Mouse (Mus musculus) small intestine, adult 2 months (tissue): ENCODE measurements around the gene Nsg2. TPM values are rescaled to one million over a fixed set of nuclear protein-coding genes. Genes with fewer than 3 reads are reported as not detected.

Source experiments
- H3K27ac ChIP-seq: fragments of 200-500 bp; 2 replicates; pipeline ENCODE4 v1.5.1; 2012; ENCODE audit warnings: low read depth, low read length, control low read depth, inconsistent platforms; ENCODE audit not compliant: insufficient read depth
- H3K27me3 ChIP-seq: fragments of 200-500 bp; 2 replicates; pipeline ENCODE4 v1.6.1; 2012; ENCODE audit warnings: mild to moderate bottlenecking, moderate library complexity, low read length, inconsistent platforms; ENCODE audit not compliant: control insufficient read depth, insufficient read depth
- H3K36me3 ChIP-seq: fragments of 200-500 bp; 2 replicates; pipeline ENCODE4 v1.6.1; 2012; ENCODE audit warnings: mild to moderate bottlenecking, low read length, control low read depth, inconsistent platforms; ENCODE audit not compliant: control insufficient read depth, insufficient read depth
- H3K4me1 ChIP-seq: fragments of 200-500 bp; 2 replicates; pipeline ENCODE4 v1.6.1; 2012; ENCODE audit warnings: low read length, inconsistent platforms, mixed read lengths; ENCODE audit not compliant: control insufficient read depth, insufficient read depth, insufficient read length
- H3K4me3 ChIP-seq: fragments of 200-500 bp; 2 replicates; pipeline ENCODE4 v1.5.1; 2012; ENCODE audit warnings: low read depth, mild to moderate bottlenecking, control low read depth, inconsistent platforms, low read length, moderate library complexity
- CTCF ChIP-seq: fragments of 200-500 bp; IDR thresholded peaks from 2 replicates; pipeline ENCODE4 v1.5.1; 2012; ENCODE audit warnings: low read depth, mild to moderate bottlenecking, control low read depth, inconsistent platforms, low read length, moderate library complexity, mixed read lengths; ENCODE audit not compliant: insufficient replicate concordance, insufficient read length; ENCODE audit errors: extremely low read depth
- POLR2A ChIP-seq: fragments of 200-500 bp; IDR thresholded peaks from 2 replicates; pipeline ENCODE4 v1.6.1; 2012; ENCODE audit warnings: low read depth, mild to moderate bottlenecking, control low read depth, inconsistent platforms, low read length, moderate library complexity
- WGBS: fragments of 180-500 bp; shearing (Covaris S2); methylation state at CpG from one replicate; pipeline ENCODE4 v1.1.7; 2018; 5-methylcytosine and 5-hydroxymethylcytosine counted together
- polyA plus RNA-seq: library from polyadenylated mRNA; depleted of rRNA; stranded (reverse); fragments of >200 nt; gene quantifications from 2 replicates; pipeline ENCODE4 v1.2.3, GENCODE M21; 2012

The Nsg2 gene
- polyA plus RNA-seq, 1 experiment, result 1.8 TPM

DNA sequence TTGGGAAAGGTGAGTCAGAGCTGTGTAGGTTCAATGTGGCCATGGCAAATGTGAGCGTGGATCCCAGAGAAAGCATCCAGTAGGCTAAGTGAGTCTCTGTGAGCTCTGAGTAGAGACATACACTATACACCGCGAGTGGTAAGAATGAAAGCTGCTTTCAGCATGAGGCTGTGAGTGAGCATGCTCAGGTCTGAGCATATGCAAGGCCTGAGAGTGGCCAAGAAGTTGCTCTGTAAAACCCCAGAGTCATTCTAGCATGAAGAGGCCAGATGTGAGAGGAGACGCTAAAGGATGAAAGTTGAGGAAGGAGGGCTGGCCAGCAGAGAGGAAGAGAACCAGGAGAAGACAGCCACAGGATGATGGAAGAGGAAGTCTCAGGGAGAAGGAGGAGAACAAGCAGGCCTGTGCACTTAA is 12.8 kb downstream of the Nsg2 start:
- H3K4me1 ChIP-seq, result 0 out of 2 replicates have a peak, but pooled peaks cover 3% of the 10 kb centered on the region
- WGBS, result 78% methylated on average over 4 of the region's 4 CpGs
- H3K27ac ChIP-seq, result no peak overlapping the region
- no peak overlapping the region for H3K4me3 ChIP-seq
- no peak for TF ChIP-seq POLR2A
- no peak for TF ChIP-seq CTCF
- no peaks in the 10 kb centered on the region for H3K27me3 ChIP-seq
- H3K36me3 ChIP-seq, result no peaks in the 10 kb centered on the region

GRCm38 (mm10) chr11:32013561-32013960 is 13.3 kb downstream of the Nsg2 start:
- Histone ChIP-seq H3K4me3 (no peak overlapping the region), H3K4me1 (0 out of 2 replicates have a peak, but pooled peaks cover 3% of the 10 kb centered on the region), H3K36me3 (no peaks in the 10 kb centered on the region), H3K27ac (no peak overlapping the region), H3K27me3 (no peaks in the 10 kb centered on the region)
- WGBS, result 65% methylated on average over 1 of the region's 1 CpGs
- TF ChIP-seq CTCF (no peak), POLR2A (no peak)

GRCm38 (mm10) chr11:32018201-32018600 is 17.9 kb downstream of the Nsg2 start:
- TF ChIP-seq CTCF (no peak), POLR2A (no peak)
- Histone ChIP-seq H3K4me1 (no peaks in the 10 kb centered on the region), H3K27ac (no peak overlapping the region), H3K27me3 (no peaks in the 10 kb centered on the region), H3K36me3 (no peaks in the 10 kb centered on the region), H3K4me3 (no peak overlapping the region)
- 66% methylated on average over 4 of the region's 4 CpGs for WGBS

DNA sequence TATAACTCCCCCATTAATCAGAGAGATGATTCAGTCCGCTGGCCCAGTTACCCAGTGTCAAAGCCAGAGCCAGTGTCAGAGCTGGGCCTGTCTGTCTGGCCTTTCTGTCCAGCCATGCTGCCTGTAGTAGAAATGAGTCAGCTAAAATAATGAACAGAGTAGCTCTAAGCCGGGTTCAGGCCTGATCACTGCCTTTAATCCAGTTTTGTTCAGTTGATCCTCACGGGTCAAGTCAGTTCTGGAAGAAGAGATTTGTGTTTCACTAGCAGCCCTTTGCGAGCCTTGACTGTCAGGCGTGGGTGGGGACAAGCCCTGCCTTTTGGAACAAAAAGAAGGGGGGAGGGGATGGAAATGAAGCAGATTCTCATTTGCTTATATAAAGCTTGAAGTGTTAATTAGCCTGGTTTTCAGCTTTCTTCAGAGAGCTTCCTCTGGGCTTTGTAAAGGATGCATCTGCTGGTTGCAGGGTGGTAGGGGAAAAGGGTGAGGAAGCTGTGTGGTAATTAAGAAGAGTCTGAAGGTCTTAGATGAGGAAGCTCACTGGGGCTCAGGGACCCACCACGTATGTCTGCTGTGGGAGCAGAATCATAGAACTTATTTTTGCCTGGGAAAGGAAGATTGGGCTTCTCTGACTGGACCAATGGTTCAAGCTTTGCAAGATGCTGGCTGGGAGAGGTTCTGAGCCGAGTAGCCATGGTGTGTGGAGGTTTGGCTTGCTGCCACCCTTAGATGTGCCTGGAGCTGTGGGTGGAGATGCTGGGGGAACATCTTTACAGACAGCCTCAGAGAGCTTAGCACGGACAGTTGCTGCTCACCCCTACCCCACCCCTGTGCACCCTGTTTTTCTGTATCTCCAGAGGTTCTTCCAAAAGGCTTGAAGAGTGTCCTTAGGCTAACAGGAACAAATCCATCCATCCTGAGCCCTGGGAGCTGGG is 20.0 kb downstream of the Nsg2 start:
- WGBS, result 39% methylated on average over 8 of the region's 8 CpGs
- H3K27ac ChIP-seq, result no peak overlapping the region

GRCm38 (mm10) chr11:32026634-32027033 is 26.4 kb downstream of the Nsg2 start:
- Histone ChIP-seq H3K4me1 (no peaks in the 10 kb centered on the region), H3K27me3 (no peaks in the 10 kb centered on the region), H3K4me3 (no peak overlapping the region), H3K27ac (no peak overlapping the region), H3K36me3 (no peaks in the 10 kb centered on the region)
- TF ChIP-seq CTCF, result no peak
- TF ChIP-seq POLR2A, result no peak
- 47% methylated on average over 5 of the region's 5 CpGs for WGBS

More for the DNA sequence above, 20.0 kb downstream of the Nsg2 start:
- Histone ChIP-seq H3K4me1 (no peaks in the 10 kb centered on the region), H3K36me3 (no peaks in the 10 kb centered on the region), H3K4me3 (no peak overlapping the region), H3K27me3 (no peaks in the 10 kb centered on the region)
- TF ChIP-seq CTCF (no peak), POLR2A (no peak)

GRCm38 (mm10) chr11:32027474-32028342 is 27.4 kb downstream of the Nsg2 start:
- TF ChIP-seq CTCF, result no peak
- no peak for TF ChIP-seq POLR2A
- Histone ChIP-seq H3K4me3 (no peak overlapping the region), H3K27ac (no peak overlapping the region), H3K4me1 (no peaks in the 10 kb centered on the region), H3K36me3 (no peaks in the 10 kb centered on the region), H3K27me3 (no peaks in the 10 kb centered on the region)
- 74% methylated on average over 7 of the region's 7 CpGs for WGBS
